Mouse (Mus musculus): ENCODE measurements around the gene Edaradd.

DNA sequence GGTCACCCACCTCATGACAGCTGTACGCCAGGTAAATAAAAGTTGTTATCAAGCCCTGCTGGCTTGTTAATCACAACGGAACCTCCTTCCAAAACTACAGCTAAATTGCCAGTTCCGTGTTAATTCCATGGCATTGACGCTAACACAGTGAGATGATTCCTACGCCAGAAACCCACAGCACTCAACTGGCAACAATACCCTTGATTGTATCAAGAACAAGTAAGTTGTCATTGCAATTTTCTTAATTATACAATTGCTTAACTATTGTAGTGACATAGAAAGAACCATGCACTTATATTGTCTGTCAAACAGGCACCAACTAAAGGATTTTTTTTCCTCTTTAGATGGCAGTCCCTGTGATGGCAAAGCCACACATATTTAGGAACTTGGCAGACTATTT is 23.0 kb upstream of the Edaradd start:
- TF ChIP-seq CTCF (IDR thresholded peaks at IDR 0.05; ENCODE audit: low read depth, low read length) (no peak), POLR2A (IDR thresholded peaks at IDR 0.05; ENCODE audit: extremely low read depth, insufficient read depth, low read length) (no peak)
